In the genomic region with DNA sequence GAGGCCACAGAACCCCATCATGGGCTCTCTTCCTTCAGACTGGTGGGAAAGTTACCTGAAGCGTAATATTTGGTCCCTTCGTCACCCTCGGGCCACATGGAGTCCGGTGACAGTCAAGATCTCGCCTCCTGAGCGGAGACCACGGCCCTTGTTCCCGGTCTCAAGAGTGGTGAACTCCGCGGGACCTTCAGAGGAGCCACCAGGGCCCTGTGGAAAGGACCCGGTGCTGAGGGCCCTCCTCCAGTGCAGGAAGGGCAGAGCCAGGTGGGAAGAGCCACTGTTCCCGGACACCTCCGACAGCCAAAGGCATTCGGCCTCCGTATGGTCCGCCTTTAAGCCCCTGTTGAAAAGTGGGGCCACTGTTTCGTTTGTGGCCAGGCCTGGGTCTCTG, we compare ENCODE assay signal across 9 mouse cellular contexts. TPM values are rescaled to one million over a fixed set of nuclear protein-coding genes. Genes with fewer than 3 reads are reported as not detected.
DNase-seq lines count a peak whose midpoint lies in the region; ATAC-seq lines count a peak whose summit lies in the region.
"Had no signal": no experiment of that assay in that cellular context is flagged by ENCODE, and none has a peak within 500 bp of the region (broad histone marks: within the 10 kb centered on the region; RNA-seq: fewer than 3 reads in every experiment).

No protein-coding gene starts in this region.

- peak; percentile 29; the same call in 1 of the 2 replicates for ATAC-seq in heart, embryonic 12.5 days (ENCODE audit: insufficient number of reproducible peaks, low FRiP score)
- ATAC-seq in midbrain, embryonic 11.5 days (ENCODE audit: low FRiP score), result peak; percentile 35

- H3K4me3 ChIP-seq in heart, embryonic 12.5 days, result peak overlapping the region; percentile 61
- H3K4me3 ChIP-seq in hindbrain, embryonic 10.5 days, result peak overlapping the region; percentile 57
- peak overlapping the region; percentile 57 for H3K4me3 ChIP-seq in midbrain, embryonic 11.5 days (ENCODE audit: low read depth, low read length)

- 3% methylated on average over 17 of the region's 17 CpGs for WGBS in heart, embryonic 12.5 days
- WGBS in hindbrain, embryonic 10.5 days, result 3% methylated on average over 17 of the region's 17 CpGs
- 5% methylated on average over 17 of the region's 17 CpGs for WGBS in midbrain, embryonic 11.5 days

- H3K4me2 ChIP-seq in heart, embryonic 12.5 days, result peak overlapping the region; percentile 94
- H3K4me2 ChIP-seq in midbrain, embryonic 11.5 days, result peak overlapping the region; percentile 94

- DNase-seq in heart, adult 18-20 months, result no peak
- peak; percentile 38 for DNase-seq in ZHBTc4 (ENCODE audit: low read depth, low spot score)
- DNase-seq in hindbrain, embryonic 10.5 days (ENCODE audit: low spot score), result no peak
- peak; percentile 94 for DNase-seq in midbrain, embryonic 11.5 days (ENCODE audit: low spot score, missing footprints)
- DNase-seq in adrenal gland, postnatal 36 days, result no peak
- DNase-seq in gastrocnemius, postnatal 36 days, result no peak
- DNase-seq in gastrocnemius, postnatal 14 days, result no peak

- H3K27ac ChIP-seq in heart, embryonic 12.5 days (ENCODE audit: poor library complexity, severe bottlenecking), result no peak overlapping the region
- H3K27ac ChIP-seq in hindbrain, embryonic 10.5 days, result peak overlapping the region; percentile 73; the same call in 1 of the 2 replicates
- no peak overlapping the region for H3K27ac ChIP-seq in midbrain, embryonic 11.5 days (ENCODE audit: low read depth, low read length)

- peaks cover 7% of the 10 kb centered on the region; the same call in 1 of the 2 replicates for H3K4me1 ChIP-seq in heart, embryonic 12.5 days (replicated peaks)
- H3K4me1 ChIP-seq in hindbrain, embryonic 10.5 days (replicated peaks), result peaks cover 20% of the 10 kb centered on the region
- peaks cover 10% of the 10 kb centered on the region for H3K4me1 ChIP-seq in midbrain, embryonic 11.5 days (ENCODE audit: control insufficient read depth, insufficient read depth, low read length)

- H3K27me3 ChIP-seq in heart, embryonic 12.5 days (replicated peaks), result peaks cover 81% of the 10 kb centered on the region
- H3K27me3 ChIP-seq in hindbrain, embryonic 10.5 days (ENCODE audit: insufficient read depth, poor library complexity, severe bottlenecking), result peaks cover 91% of the 10 kb centered on the region
- H3K27me3 ChIP-seq in midbrain, embryonic 11.5 days (ENCODE audit: control insufficient read depth, insufficient read depth, low read length), result peaks cover 34% of the 10 kb centered on the region

- no peaks in the 10 kb centered on the region for H3K36me3 ChIP-seq in heart, embryonic 12.5 days
- H3K36me3 ChIP-seq in hindbrain, embryonic 10.5 days, result no peaks in the 10 kb centered on the region
- no peaks in the 10 kb centered on the region for H3K36me3 ChIP-seq in midbrain, embryonic 11.5 days (ENCODE audit: control insufficient read depth, insufficient read depth, low read length)

- H3K9ac ChIP-seq in heart, embryonic 12.5 days, result peak overlapping the region; percentile 73
- H3K9ac ChIP-seq in midbrain, embryonic 11.5 days (ENCODE audit: low read length), result peak overlapping the region; percentile 71

- intact Hi-C loops in gastrocnemius, postnatal 36 days (cut with DNase I), result no loop called here
- intact Hi-C loops in gastrocnemius, postnatal 14 days (cut with DNase I; ENCODE audit: low total_unique reads), result loop anchor here (5.0 kb wide), 1 partner anchor 36 kb away; no protein-coding TSS in a partner anchor

- H3K9me3 ChIP-seq in heart, embryonic 12.5 days (replicated peaks), result no peaks in the 10 kb centered on the region
- no peaks in the 10 kb centered on the region for H3K9me3 ChIP-seq in hindbrain, embryonic 10.5 days
- H3K9me3 ChIP-seq in midbrain, embryonic 11.5 days (ENCODE audit: control insufficient read depth, low read length), result no peaks in the 10 kb centered on the region

RNA-seq across cellular contexts. Expression of gene Pom121l2, which starts 0.8 kb away (rescaled TPM):
- polyA plus RNA-seq in heart, embryonic 12.5 days (2016; fragmentation: Nextera tagmentation; extraction: Ambion mirVana), result 0.13 and 0.14 TPM in 2 replicates
- total RNA-seq in heart, adult 18-20 months (2021), result not detected
- polyA plus RNA-seq in hindbrain, embryonic 10.5 days (2016; fragmentation: Nextera tagmentation; extraction: Ambion mirVana), result 0.07 TPM in 1 of 2 replicates, not detected in the other
- not detected in 2 replicates for polyA plus RNA-seq in midbrain, embryonic 11.5 days (2014; fragmentation: Nextera tagmentation; extraction: Ambion mirVana)
- total RNA-seq in adrenal gland, postnatal 36 days (2021), result not detected
- not detected for total RNA-seq in gastrocnemius, postnatal 36 days (2021)
- not detected for total RNA-seq in gastrocnemius, postnatal 14 days (2021)
- total RNA-seq: monocyte, adult 5-6 weeks had no signal

RNA-seq across cellular contexts. Expression of gene Prss16, which starts 27.7 kb away (rescaled TPM):
- 0.17 and 0.28 TPM in 2 replicates for polyA plus RNA-seq in heart, embryonic 12.5 days (2016; fragmentation: Nextera tagmentation; extraction: Ambion mirVana)
- total RNA-seq in heart, adult 18-20 months (2021), result not detected
- polyA plus RNA-seq in hindbrain, embryonic 10.5 days (2016; fragmentation: Nextera tagmentation; extraction: Ambion mirVana), result 0.18 TPM in 1 of 2 replicates, not detected in the other
- polyA plus RNA-seq in midbrain, embryonic 11.5 days (2014; fragmentation: Nextera tagmentation; extraction: Ambion mirVana), result 0.10 and 0.37 TPM in 2 replicates
- under 1 TPM in 1 of 2 experiments, not detected in 1; 0.53 TPM for total RNA-seq in adrenal gland, postnatal 36 days (2021)
- 1 to 10 TPM in 1 of 2 experiments, not detected in 1; 5.4 TPM for total RNA-seq in gastrocnemius, postnatal 36 days (2021)
- not detected for total RNA-seq in gastrocnemius, postnatal 14 days (2021)
- total RNA-seq: monocyte, adult 5-6 weeks had no signal

RNA-seq across cellular contexts. Expression of gene Zfp184, which starts 36.9 kb away (rescaled TPM):
- 7.5 and 8.3 TPM in 2 replicates for polyA plus RNA-seq in heart, embryonic 12.5 days (2016; fragmentation: Nextera tagmentation; extraction: Ambion mirVana)
- total RNA-seq in heart, adult 18-20 months (2021), result 1 to 10 TPM in 1 of 2 experiments, under 1 TPM in 1; 0.67 to 1.3 TPM
- 20.6 and 24.7 TPM in 2 replicates for polyA plus RNA-seq in hindbrain, embryonic 10.5 days (2016; fragmentation: Nextera tagmentation; extraction: Ambion mirVana)
- polyA plus RNA-seq in midbrain, embryonic 11.5 days (2014; fragmentation: Nextera tagmentation; extraction: Ambion mirVana), result 26.7 and 27.9 TPM in 2 replicates
- 1 to 10 TPM; 1.5 to 1.6 TPM for total RNA-seq in adrenal gland, postnatal 36 days (2021)
- total RNA-seq in gastrocnemius, postnatal 36 days (2021), result under 1 TPM; 0.26 to 0.30 TPM
- total RNA-seq in gastrocnemius, postnatal 14 days (2021), result under 1 TPM; 0.33 to 0.38 TPM
- total RNA-seq: monocyte, adult 5-6 weeks had no signal

RNA-seq across cellular contexts. Expression of gene Hist1h2ah, which starts 53.6 kb away (rescaled TPM):
- polyA plus RNA-seq in heart, embryonic 12.5 days (2016; fragmentation: Nextera tagmentation; extraction: Ambion mirVana), result 3.7 and 5.0 TPM in 2 replicates
- 10 to 100 TPM; 10.9 to 12.6 TPM for total RNA-seq in heart, adult 18-20 months (2021)
- 5.5 and 11.0 TPM in 2 replicates for polyA plus RNA-seq in hindbrain, embryonic 10.5 days (2016; fragmentation: Nextera tagmentation; extraction: Ambion mirVana)
- 6.3 and 6.8 TPM in 2 replicates for polyA plus RNA-seq in midbrain, embryonic 11.5 days (2014; fragmentation: Nextera tagmentation; extraction: Ambion mirVana)
- 10 to 100 TPM; 58.6 to 69.2 TPM for total RNA-seq in adrenal gland, postnatal 36 days (2021)
- total RNA-seq in gastrocnemius, postnatal 36 days (2021), result 10 to 100 TPM; 12.2 to 13.3 TPM
- total RNA-seq in gastrocnemius, postnatal 14 days (2021), result 10 to 100 TPM; 45.8 to 69.2 TPM
- total RNA-seq: monocyte, adult 5-6 weeks had no signal

RNA-seq across cellular contexts. Expression of gene Hist1h2bk, which starts 53.9 kb away (rescaled TPM):
- polyA plus RNA-seq in heart, embryonic 12.5 days (2016; fragmentation: Nextera tagmentation; extraction: Ambion mirVana), result 2.3 and 3.6 TPM in 2 replicates
- total RNA-seq in heart, adult 18-20 months (2021), result 10 to 100 TPM; 15.2 to 16.5 TPM
- polyA plus RNA-seq in hindbrain, embryonic 10.5 days (2016; fragmentation: Nextera tagmentation; extraction: Ambion mirVana), result 6.6 and 6.9 TPM in 2 replicates
- polyA plus RNA-seq in midbrain, embryonic 11.5 days (2014; fragmentation: Nextera tagmentation; extraction: Ambion mirVana), result 9.9 and 11.3 TPM in 2 replicates
- total RNA-seq in adrenal gland, postnatal 36 days (2021), result 10 to 100 TPM; 67.8 to 68.6 TPM
- total RNA-seq in gastrocnemius, postnatal 36 days (2021), result 10 to 100 TPM; 10.8 to 26.5 TPM
- total RNA-seq in gastrocnemius, postnatal 14 days (2021), result 10 to 100 TPM; 80.3 to 90.2 TPM

Comparison
In these comparisons a context has a peak if more than half of its experiments do, and no peak if none do; other contexts are left out.
1. DNase-seq: peak in ZHBTc4 (single experiment) and midbrain, embryonic 11.5 days (single experiment); none in heart, adult 18-20 months (0 of 2), hindbrain, embryonic 10.5 days (single experiment), adrenal gland, postnatal 36 days (0 of 2), gastrocnemius, postnatal 36 days (0 of 2) and gastrocnemius, postnatal 14 days (single experiment).
2. Peak in every context shown above with its lines, with median percentiles within 50 percentile points of each other: H3K4me3 ChIP-seq.